Mouse (Mus musculus): ENCODE data around the gene Vmn1r115. TPM values are rescaled to one million over a fixed set of nuclear protein-coding genes. Genes with fewer than 3 reads are reported as not detected.
"Not testable (repeated sequence)": the region's sequence is repeated elsewhere in the genome, so short reads cannot be mapped to it uniquely, and the experiment has no call there.

The Vmn1r115 gene
- total RNA-seq (2017): not detected in 2 replicates

DNA sequence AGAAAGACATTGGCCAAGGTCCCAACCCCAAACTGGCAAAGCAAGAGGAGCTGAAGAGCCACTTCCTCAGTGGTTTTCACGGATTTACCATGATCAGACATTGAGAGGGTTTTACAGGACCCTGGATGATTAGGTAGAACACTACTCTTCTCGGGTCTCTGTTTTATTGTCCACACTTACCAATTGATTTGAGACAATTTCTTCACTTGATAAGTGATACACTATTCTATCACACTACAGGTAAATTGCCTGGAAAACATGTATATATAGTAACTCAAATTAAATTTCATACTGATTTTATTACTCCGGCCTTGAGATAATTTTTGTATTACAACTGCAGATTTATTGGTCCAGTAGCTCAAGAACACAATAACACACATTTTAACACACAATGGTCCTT, at the start of gene Vmn1r115:
TSS of gene Vmn1r115 (minus strand) at position 101 of the 400 bp plus-strand sequence.
- not testable (repeated sequence) for ATAC-seq (replicated peaks in 1 of 2; ENCODE audit: insufficient read depth in 1 of 2, low FRiP score in 2 of 2, low TSS enrichment in 1 of 2, low read depth in 1 of 2, poor library complexity in 2 of 2, severe bottlenecking in 2 of 2)

DNA sequence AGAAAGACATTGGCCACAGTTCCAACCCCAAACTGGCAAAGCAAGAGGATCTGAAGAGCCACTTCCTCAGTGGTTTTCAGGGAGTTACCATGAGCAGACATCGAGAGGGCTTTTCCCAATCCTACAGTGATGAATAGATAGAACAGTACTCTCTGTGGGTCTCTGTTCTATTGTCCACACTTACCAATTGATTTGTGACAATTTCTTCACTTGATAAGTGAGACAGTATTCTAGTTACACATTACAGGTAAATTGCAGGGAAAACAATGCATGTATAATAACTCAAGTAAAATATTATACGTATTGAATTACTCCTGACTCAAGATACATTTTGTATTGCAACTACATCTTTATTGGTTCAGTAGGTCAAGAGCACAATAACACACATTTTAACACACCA, 39.2 kb upstream of the Vmn1r115 start, which contains the start of gene Vmn1r117:
TSS of gene Vmn1r117 (minus strand) at position 101 of the 400 bp plus-strand sequence.
- ATAC-seq (replicated peaks in 1 of 2; ENCODE audit: insufficient read depth in 1 of 2, low FRiP score in 2 of 2, low TSS enrichment in 1 of 2, low read depth in 1 of 2, poor library complexity in 2 of 2, severe bottlenecking in 2 of 2): not testable (repeated sequence)

DNA sequence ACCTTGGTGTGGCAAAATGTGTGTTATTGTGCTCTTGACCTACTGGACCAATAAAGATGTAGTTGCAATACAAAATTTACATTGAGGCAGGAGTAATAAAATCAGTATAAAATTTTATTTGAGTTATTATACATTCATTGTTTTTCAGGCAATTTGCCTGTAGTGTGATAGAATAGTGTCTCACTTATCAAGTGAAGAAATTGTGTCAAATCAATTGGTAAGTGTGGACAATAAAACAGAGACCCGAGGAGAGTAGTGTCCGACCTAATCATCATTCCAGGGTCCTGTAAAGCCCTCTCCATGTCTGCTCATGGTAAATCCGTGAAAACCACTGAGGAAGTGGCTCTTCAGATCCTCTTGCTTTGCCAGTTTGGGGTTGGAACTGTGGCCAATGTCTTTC, 27.2 kb upstream of the Vmn1r115 start, which contains the start of gene Vmn1r116:
TSS of gene Vmn1r116 (plus strand) at position 301 of the 400 bp plus-strand sequence.
- not testable (repeated sequence) for ATAC-seq (replicated peaks in 1 of 2; ENCODE audit: insufficient read depth in 1 of 2, low FRiP score in 2 of 2, low TSS enrichment in 1 of 2, low read depth in 1 of 2, poor library complexity in 2 of 2, severe bottlenecking in 2 of 2)

DNA sequence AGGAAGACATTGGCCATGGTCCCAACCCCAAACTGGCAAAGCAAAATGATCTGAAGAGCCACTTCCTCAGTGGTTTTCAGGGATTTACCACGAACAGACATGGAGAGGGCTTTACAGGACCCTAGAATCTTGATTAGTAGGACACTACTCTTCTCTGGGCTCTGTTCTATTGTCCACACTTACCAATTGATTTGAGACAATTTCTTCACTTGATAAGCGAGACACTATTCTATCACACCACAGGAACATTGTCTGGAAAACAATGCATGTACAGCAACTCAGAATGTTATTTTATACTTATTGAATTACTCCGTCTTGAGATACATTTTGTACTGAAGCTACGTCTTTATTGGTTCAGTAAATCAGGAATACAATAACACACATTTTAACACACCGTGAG, 32.7 kb downstream of the Vmn1r115 start, which contains the start of gene Vmn1r114:
TSS of gene Vmn1r114 (minus strand) at position 101 of the 400 bp plus-strand sequence.
- not testable (repeated sequence) for ATAC-seq (replicated peaks in 1 of 2; ENCODE audit: insufficient read depth in 1 of 2, low FRiP score in 2 of 2, low TSS enrichment in 1 of 2, low read depth in 1 of 2, poor library complexity in 2 of 2, severe bottlenecking in 2 of 2)

Other genes with a start within 250 kb of the Vmn1r115 start
- gene Gm4513, start 246.0 kb downstream of the Vmn1r115 start, total RNA-seq (2017): not detected in 2 replicates
- not detected in 2 replicates for gene Vmn1r107, start 176.1 kb downstream of the Vmn1r115 start, total RNA-seq (2017)
- not detected in 2 replicates for gene Vmn1r111, start 141.8 kb downstream of the Vmn1r115 start, total RNA-seq (2017)
- not detected in 2 replicates for gene Gm10668, start 114.4 kb downstream of the Vmn1r115 start, total RNA-seq (2017)
- not detected in 2 replicates for gene Vmn1r112, start 73.8 kb downstream of the Vmn1r115 start, total RNA-seq (2017)
- gene Vmn1r113, start 57.7 kb downstream of the Vmn1r115 start, total RNA-seq (2017): not detected in 2 replicates
- gene Vmn1r114, start 32.8 kb downstream of the Vmn1r115 start, total RNA-seq (2017): not detected in 2 replicates
- not detected in 2 replicates for gene Vmn1r116, start 27.3 kb upstream of the Vmn1r115 start, total RNA-seq (2017)
- gene Vmn1r117, start 39.1 kb upstream of the Vmn1r115 start, total RNA-seq (2017): not detected in 2 replicates
- gene Vmn1r118, start 67.4 kb upstream of the Vmn1r115 start, total RNA-seq (2017): not detected in 2 replicates
- not detected in 2 replicates for gene Vmn1r119, start 167.5 kb upstream of the Vmn1r115 start, total RNA-seq (2017)
- not detected in 2 replicates for gene Vmn1r120, start 208.8 kb upstream of the Vmn1r115 start, total RNA-seq (2017)

Measured in hematopoietic stem cell, adult 5-6 weeks (primary cell).